Mouse (Mus musculus) MEL-GATA-1-ER (cell line): ENCODE results near the gene Focad.
"Not testable (repeated sequence)": the region's sequence is repeated elsewhere in the genome, so short reads cannot be mapped to it uniquely, and the experiment has no call there.

Source experiments
- DNase-seq: peaks from one replicate; pipeline ENCODE4 v3.0.0-alpha.2; 2012; ENCODE audit warnings: low read depth; ENCODE audit errors: extremely low read depth

Focad gene

DNA sequence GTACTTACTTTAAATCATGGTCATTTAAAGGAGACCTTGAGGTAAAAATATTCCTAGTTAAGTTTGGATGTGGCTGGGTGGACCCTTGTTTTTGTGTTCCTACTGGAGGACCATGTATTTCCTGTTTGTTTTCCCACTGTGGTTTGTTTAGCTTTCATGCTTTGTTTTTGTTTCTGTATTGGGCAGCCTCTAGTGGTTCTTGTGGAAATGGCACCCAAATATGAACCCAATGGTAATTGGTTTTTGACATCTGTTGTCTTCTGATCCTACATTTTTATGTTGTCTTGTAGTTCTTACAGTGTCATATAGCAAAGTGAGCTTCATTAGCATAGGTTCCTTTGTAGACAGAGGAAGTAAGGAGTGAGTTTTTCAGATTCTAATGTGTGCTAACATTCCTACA, 207.9 kb downstream of the Focad start:
- no peak for DNase-seq

DNA sequence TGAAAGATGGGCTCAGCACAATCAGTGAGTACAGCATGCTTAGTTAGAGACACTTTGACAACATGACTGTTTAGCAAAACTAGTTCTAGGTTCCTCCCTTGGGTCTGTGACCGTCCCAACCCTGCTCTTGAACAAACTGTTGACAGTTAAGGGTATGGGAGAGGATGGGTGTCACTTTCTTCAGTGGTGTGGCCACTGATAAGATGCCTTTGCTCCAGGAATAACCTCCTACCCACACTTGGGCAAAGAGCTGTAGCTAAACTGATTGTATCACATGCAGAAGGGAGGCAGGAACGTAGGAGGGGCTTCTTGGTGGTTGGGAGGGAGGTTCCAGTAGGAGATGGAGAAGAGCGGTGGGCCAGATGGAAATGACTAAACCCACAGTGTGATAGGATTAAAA, 213.3 kb downstream of the Focad start:
- no peak for DNase-seq

DNA sequence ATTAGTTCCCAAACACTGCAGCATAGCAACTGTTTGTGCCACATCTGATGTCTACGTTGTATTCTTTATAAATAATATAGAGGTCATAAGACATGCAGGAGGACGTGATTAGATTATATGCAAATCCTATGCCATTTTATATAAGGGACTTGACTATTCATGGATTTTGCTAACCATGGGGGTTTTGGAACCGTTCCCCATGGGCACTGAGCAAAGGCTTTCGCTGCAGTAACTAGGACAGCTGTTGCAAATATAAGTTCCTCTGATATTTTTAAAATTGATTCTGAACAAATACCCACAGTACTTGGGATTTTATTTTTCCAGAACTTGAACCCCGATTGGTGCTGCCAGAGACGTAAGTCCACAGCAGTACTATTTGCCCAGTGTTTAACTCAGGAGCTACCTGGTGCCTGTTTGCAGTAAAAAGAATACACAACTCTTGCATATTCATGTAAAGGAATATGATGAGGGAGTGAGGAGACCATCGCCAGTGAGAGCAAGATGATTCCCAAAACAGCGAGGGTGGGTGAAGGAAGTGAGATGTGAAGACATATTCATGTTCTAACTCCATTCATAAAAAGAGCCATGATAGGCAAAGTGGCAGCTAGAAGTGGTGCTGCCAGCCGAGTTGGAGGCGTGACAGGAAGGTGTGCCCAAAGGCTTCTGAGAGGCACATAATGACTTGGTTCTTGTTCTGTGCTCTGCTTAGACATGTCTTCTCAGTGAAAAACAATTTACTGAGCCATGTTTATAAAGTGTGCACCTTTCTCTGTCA, 214.1 kb downstream of the Focad start:
- no peak for DNase-seq

DNA sequence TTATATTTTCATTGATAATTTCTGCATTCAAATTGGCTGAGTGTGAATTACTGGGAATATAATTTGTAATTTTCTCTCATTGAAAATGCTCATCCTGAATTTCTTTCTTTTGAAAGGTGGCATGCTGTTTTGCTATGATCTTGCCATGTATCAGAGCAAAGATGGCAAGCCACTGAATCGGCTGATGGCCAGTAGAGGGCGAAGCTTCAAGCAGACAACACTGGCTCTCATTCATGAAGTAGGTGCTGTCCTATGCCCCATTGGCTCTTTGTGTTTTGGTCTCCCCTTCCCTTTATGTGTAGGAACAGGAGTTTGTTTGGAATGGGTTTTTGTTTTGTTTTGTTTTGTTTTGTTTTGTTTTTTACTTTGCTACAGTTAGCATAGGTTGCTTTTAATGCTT, 215.2 kb downstream of the Focad start:
- peak; percentile 21 for DNase-seq

DNA sequence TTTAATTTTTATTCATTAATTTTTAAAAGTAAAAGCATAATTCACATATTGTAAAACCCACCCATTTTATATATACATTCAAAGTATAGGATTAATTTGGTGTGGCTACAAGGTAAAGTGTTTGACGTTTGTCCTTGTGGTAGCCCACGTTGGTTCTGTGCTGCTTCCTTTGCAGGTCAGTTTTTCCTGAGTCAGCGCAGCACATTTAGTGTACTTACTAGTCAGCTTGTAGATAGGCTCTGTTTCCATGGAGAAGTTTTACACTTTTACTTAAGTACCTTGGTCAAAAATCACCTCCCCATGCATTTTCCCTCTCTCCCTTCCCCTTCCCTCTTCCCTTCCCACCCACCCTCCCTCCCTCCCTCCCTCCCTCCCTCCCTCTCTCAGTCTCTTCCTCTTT, 220.5 kb downstream of the Focad start:
- DNase-seq, result no peak

DNA sequence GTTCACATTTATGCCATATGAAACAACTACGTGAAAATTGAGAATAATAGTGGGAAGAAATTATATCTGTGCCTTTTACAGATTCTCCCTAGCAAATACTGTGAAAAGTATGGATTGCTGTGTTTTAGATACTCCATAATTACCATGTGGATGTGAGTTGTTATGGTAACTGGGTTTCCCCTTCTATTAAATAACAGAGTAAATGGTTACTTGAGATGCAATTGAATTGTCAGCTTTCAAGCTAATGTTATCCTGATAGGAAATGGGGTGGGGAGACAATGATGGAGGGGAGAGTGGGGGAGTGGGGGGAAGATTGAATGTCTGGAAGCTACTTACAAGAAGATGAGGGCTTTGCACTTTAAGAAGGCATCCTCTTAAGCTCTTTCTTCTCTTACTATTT, 225.6 kb downstream of the Focad start:
- no peak for DNase-seq

DNA sequence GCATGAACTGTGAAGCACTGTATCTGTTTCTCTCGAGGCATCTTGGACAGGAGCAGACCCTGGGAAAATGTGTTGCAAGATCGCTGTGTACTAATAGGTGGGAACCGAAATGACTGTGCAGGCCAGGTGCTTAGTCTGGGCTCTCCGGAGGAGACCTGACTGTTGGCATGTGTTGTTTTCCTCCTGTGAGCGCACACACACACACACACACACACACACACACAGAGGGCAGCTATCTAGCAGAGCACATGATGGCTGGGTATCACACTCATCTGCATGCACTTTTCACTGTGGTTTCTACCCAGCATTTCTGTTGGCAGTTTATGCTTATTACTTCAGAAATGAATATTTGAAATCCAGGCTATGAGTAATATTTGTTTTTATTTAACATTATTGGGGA, 231.0 kb downstream of the Focad start:
- DNase-seq, result no peak

DNA sequence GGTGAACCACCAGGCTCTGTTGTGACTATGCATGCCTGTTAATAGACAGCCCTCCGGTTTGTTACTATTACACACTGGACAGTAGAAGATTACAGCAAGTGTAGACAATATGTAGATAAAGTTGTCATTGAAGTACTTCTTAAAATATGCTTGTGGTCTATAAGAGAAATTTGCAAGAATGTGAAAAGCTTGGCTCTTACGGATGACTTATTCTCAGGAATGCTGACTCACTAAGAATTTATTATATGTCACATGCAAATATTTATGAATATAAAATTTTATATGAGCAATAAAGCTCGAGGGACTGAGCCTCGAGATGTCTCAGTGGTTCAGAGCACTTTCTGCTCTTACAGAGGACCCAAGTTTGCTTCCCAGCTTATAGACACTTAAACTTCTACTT, 240.1 kb downstream of the Focad start:
- DNase-seq, result no peak

DNA sequence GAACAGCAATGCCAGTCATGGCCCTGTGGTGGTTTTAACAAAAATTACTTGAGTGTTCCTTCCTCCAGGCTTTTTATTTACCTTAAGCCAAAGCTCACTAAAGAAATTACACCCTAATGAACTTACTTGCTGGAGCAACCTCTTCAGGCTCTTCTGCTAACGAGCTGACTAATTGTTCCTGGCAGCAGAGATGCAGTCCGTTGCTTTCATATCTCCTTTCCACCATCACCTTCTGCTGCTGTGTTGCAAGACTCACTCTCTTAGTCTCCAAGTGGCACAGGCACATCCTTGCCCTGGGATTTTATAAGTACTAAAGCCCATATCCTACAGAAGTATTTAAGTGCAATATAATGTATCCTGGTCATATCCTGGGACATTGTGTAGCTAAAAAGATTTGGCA, 242.3 kb downstream of the Focad start:
- no peak for DNase-seq

DNA sequence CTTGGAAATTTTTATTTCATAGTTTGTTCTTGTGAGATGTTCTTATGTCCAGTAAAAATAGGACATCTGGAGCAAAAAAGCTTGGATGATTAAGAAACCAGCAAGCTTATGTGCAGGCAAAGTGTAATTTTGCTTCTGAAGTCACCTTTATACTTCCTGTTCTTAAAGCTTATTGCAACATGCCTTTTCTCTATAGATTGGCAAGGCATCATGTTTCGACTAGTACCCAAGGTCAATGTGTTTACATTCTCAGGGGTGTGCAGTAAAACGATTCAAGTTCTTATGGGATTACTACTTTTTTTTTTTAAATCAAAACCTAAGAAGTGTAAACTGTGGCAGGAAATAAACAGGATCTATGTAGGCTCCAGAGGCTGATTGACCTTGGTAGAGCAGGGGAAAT, 242.9 kb downstream of the Focad start:
- DNase-seq, result no peak

DNA sequence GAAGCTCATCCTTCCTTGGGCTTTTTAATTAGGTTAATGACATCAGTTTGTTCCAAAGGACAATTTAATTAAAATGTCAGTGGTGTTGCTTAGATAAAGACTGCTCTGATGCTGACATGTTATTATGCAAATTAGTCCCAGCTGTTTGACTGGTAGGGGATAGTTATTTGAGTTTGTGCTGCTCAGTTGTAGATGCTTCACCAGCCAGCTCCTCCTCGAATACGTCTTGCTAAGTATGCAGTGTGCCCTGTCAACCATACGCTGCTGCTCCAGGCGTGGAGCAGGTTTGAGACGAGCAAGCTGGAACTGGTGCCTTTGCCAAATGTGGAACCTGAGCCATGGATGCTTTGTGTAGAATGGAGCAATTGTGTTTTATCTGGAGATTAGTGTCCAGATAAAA, 243.7 kb downstream of the Focad start:
- DNase-seq, result no peak

DNA sequence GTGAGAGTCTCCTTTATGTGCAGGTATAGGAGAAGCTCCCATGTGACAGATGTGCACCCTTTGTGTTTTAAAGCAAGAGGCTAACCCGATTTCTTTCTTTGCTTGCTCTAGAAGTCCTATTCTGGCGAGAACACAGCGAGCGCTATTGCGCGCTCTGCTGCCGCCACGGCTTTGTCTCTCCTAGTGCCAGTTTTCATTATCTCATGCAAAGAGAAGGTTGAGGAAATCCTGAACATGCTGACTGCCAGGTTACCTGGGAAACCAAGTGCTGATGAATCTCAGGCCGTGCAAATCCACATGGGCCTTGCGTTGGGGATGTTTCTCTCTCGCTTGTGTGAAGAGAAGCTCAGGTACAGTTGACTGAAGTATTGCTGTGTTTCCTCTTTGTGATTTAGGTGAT, 250.0 kb downstream of the Focad start:
- no peak for DNase-seq

DNA sequence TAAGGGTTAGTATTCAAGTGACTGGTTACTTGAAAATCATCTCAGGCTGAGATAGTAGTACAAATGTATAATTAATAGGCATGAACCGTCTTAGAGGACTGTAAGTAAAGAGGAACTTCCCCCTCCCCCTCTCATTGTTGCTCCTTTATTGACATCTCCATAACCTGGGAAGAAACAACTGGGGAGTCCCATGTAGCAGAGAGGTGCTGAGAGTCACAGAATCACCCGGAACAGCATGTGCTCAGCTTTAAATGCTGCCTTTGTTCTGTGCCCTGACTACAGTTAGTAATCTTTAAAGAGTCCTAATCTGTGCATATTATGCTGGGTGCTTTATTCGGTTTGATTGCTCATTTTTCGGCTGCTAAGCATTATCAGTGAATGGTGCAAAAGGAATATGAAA, 250.6 kb downstream of the Focad start:
- DNase-seq, result no peak

DNA sequence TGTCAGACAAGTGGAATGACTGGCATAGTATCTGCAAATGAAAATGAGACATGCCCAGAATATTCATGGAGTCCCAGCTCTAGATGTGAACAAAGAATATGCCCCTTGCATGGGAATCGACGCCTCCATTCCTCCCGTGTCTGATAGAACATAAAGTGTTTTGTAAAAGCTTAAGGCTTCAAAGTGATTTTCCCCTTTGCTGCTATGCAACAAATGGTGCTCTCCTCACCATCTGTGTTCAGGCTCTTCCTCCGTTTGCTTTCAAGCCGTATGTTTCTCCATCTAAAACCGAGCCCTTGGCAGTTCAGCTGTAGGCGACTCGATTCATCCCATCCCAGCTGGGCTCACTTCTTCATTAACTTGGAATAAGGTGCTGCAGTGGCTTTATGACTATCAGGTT, 251.5 kb downstream of the Focad start:
- DNase-seq, result no peak

DNA sequence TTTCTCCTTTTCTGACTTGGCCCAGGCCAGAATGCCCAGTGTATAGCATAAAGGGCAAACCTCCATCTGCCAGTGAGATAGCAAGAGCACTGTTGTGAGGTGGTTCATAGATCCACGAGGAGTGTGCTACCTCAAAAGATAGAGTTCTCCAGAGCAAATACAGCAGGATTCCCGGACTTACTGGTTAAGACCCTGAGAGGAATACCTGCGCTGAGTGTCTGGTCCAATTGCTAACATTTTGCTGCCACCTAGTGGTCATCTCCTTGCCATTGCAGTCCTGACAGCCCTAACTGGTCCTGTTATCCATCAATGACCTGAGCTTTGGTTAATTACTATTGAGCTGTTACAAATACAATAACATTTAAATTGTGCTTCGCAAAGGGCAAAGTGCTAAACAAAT, 256.5 kb downstream of the Focad start:
- peak; percentile 47 for DNase-seq

DNA sequence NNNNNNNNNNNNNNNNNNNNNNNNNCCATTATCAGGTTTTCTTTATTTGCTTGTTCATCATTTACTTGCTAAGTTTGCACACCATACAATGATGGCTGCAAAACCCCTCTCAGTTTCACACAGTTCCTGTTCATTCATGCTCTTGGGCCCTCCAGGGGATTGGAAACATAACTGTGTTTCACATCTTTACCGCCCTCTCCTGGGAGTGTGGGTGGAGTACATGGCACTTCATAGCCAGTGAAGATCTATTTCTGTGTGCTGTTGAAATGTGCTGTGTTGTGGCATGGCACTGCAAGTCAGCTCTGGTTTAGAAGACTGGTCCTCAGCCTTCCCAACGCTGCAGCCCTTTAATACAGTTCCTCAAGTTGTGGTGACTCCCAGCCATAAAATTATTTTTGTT, 262.2 kb downstream of the Focad start:
- no peak for DNase-seq

DNA sequence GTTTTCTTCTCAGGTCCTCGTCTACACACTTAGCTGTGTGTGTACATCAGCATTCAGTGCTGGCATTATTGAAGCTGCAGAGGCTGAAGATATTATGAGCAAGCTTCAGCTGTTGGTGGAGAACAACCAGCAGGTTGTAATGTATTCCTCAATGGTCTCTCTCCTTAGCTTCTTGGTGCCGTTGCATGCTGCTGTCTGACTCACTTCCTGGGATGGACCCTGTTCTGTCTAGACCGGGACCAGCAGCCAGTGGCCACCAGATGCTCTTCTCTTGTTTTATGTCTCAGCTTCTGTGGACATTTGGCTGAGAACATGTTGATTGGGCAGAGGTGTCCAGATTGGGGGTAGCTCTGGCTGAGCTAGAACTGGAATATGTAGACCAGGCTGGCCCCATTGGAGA, 263.0 kb downstream of the Focad start:
- DNase-seq, result no peak

DNA sequence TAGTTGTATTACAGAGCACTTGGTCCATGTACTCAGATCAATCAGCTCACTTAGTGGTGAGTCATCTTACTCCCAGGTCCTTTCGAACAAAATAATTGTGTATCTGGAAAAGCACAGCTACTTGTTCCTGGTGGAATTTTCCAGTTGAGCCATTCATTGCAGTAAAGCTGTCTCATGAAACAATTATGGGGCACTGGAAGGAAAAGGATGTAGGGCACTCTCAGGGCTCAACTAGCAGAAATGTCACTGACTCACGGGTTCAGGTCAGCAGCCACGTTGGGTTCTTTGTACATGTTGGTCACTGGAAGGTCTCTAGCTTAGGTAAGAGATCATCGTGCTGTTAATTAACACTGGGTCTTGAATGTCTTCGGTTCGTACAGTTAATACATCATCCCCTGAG, 275.5 kb downstream of the Focad start:
- no peak for DNase-seq

DNA sequence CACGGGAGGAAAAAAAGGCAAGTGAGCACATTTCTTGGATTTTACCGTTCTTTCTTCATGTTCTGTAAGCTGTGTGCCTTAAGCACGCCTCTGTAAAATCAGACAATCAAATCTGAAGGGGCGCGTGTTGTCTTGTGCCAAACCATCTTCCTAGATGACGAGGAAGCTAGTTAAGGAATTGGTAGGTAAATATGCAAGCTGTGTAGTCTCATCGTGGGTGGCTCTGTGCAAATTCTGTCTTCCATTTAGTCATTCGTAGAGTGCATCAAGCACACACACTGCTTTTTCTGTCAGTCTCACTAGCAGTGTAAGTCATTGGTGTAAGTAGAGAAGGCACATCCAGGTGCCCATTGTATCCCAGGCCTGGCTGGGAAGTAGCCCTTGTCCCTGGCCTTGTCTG, 276.4 kb downstream of the Focad start:
- DNase-seq, result no peak

DNA sequence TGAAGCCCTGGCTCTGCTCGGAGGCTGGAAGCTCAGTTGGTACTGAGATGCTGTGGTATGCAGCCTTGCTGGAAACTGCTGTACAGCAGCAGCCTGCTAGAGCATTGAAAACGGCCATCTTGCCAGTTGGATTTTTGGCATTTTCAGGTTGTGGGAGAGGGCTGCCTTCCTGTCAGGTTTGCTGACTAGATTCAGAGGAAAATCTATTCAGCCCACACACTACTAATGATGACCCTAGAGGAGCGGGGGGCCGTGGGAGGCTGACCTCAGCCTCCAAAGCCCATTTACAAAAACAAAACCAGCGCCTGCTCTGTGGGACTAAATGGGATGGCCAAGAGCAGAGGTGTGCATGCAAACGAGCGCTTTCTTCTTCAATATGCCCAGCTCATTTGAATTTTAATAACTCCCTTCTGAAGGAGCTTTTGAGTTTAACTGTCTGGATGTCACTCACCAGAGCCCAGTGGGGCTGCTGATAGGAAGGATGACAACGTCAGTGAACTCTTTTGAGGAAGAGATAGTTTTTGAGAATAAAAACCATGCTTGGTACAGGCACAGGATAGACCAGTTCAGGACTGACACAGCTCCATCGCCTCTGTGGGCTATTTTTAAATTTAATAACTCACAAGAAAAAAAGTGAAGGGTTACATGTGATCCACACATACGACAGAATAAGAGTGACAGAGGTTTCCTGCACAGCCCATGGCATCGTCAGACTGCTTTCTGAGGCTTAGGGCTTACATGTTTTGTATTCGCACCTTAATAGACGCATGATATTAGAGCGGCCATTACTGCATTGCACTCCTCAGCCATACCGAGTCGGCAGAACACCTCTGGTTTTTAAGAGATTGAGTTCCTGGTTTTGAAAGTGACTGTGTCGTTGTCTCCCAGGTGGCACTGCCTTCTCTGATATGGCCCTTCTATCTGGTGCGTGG, 278.1 kb downstream of the Focad start:
- no peak for DNase-seq

DNA sequence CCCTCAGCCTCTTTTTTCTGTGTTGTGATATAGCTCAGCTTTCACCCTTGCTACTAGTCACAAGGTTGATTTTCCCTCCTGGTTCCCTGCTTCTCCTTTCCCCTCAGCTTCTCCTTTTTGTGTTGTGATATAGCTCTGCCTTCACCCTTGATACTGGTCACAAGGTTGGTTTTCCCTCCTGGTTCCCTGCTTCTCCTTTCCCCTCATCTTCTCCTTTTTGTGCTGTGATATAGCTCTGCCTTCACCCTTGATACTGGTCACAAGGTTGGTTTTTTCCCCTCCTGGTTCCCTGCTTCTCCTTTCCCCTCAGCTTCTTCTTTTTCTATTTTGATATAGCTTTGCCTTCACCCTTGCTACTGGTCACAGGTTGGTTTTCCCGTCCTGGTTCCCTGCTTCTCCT, 295.6 kb downstream of the Focad start:
- DNase-seq, result no peak

DNA sequence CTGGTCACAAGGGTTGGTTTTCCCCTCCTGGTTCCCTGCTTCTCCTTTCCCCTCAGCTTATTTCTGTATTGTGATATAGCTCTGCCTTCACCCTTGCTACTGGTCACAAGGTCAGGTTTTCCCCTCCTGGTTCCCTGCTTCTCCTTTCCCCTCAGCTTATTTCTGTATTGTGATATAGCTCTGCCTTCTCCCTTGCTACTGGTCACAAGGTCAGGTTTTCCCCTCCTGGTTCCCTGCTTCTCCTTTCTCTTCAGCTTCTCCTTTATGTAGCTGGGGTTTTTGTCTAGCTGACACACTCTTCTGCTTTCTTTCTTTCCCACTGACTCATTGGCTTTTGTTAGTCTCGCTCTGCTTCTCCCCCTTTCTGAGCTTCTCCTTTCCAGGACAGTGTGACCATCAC, 296.2 kb downstream of the Focad start:
- DNase-seq, result not testable (repeated sequence)

DNA sequence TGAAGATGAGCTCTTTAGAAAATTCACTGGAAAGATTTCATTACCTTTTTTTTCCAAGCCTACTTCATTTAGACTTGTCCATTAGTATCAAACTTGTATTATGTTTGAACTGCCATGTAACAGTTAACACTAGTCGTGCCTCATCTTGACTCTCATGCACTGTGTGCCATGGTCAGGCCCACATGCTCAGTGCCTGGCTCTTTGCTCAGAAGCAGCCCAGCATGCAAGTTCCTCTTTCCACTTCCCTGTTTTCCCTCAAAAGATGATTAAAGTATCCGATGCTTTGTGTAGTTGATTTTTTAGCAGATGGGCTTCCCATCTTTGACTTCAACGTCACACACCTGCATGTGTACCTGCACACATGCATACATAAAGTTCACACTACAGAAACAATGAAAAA, 301.3 kb downstream of the Focad start:
- peak; percentile 77 for DNase-seq
